Mouse (Mus musculus): ENCODE results near the gene Stk10. TPM values are rescaled to one million over a fixed set of nuclear protein-coding genes. Genes with fewer than 3 reads are reported as not detected.

The Stk10 gene
- polyA plus RNA-seq, 1 experiment from 2014 or later = 3.6 TPM

DNA sequence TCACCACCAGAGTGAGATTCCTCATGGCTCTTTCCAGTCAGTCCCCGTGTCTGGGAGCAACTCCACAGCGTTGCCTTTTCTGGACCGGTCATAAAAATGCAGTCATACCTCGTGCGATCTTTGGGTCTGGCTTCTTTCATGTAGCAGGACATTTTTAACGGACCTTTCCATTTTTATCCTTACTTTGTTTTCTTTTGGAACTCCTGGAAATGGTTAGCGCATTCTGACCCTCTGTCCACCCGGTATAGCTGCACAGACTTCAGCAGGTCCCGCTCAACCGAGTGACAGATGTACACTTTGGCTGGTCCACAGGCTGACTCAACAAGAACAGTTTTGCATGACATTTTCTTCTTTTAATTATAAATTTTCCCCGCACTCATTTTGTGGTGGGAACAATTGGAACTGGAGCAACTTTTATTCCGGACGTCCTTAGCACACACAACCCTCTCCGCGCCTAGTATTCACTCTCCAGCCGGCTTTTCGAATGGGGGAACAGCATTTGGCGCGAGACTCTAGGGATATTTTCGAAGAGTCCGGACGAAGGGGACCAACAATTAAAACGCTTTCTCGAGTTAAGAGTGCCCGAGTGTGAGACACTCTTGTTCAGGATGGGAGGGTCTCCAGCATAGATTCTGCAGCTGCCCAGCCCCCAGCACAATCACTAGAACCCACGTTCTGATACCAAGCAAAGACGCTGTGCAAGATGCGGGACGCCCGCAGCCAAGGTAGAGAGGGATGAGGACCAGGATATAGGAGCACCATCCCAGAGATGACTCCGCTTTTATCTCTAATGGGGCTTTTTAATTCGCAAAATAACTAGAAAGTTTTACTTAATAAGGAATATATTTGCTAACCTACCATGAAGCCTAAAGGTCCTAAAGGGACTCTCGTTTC is 987 bp upstream of the Stk10 start, which contains the start of gene Efcab9:
Efcab9 (minus strand) TSS at position 211 of the 894 bp plus-strand sequence.
- Histone ChIP-seq H3K27ac (peak within 1 kb of the TSS; percentile 51; the same call in 1 of the 2 replicates), H3K4me1 (replicated peaks) (peaks cover 17% of the 10 kb centered on the region), H3K27me3 (replicated peaks) (no peaks in the 10 kb centered on the region), H3K4me2 (replicated peaks) (peak within 1 kb of the TSS; percentile 99), H3K9ac (peak within 1 kb of the TSS; percentile 61), H3K4me3 (replicated peaks) (peak within 1 kb of the TSS; percentile 63), H3K36me3 (no peaks in the 10 kb centered on the region), H3K9me3 (no peaks in the 10 kb centered on the region)
- WGBS = 2% methylated on average over 33 of the region's 33 CpGs
- peak; percentile 9; the same call in 1 of the 2 replicates for ATAC-seq

GRCm38 (mm10) chr11:32533482-32534261 is 567 bp downstream of the Stk10 start:
- peak; percentile 55 for ATAC-seq
- Histone ChIP-seq H3K4me2 (replicated peaks) (peak overlapping the region; percentile 99), H3K4me1 (replicated peaks) (peaks cover 22% of the 10 kb centered on the region), H3K36me3 (no peaks in the 10 kb centered on the region), H3K4me3 (replicated peaks) (peak overlapping the region; percentile 63), H3K9me3 (no peaks in the 10 kb centered on the region), H3K27ac (0 out of 2 replicates have a peak overlapping the region, but pooled peaks have one; percentile 17), H3K9ac (peak overlapping the region; percentile 61), H3K27me3 (replicated peaks) (no peaks in the 10 kb centered on the region)
- under 1% methylated on average over 24 of the region's 24 CpGs for WGBS

DNA sequence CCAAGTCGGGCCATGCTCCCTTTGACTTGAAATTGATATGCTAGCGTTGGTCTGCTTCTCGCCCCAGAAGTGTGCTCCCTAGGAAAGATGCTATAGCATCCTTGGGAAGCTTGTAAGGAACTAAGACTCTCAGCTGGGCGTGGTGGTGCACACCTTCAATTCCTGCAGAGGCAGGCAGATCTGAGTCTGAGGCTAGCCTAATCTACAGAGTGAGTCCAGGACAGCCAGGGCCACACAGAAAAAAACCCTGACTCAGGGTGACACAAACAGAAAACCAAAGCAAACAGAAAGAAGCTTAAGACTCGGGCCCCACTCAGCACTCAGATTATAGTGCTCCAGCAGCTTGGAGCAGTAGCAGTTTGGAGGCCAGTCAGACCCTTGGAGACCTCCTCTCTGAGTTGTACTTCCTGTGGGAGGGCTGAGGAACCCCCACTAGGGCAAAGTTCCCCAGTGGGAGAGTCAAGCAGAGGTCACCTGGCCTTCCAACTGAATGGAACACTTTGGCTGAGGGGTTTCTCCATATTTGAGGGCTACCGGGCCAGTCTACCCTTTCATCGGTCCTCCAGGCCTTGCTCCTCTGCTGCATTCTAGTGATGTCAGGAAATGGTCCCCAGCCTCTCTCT is 1.5 kb downstream of the Stk10 start:
- WGBS = 74% methylated on average over 7 of the region's 7 CpGs
- ATAC-seq = no peak
- Histone ChIP-seq H3K4me1 (replicated peaks) (peaks cover 31% of the 10 kb centered on the region), H3K9me3 (no peaks in the 10 kb centered on the region), H3K27ac (no peak overlapping the region), H3K36me3 (no peaks in the 10 kb centered on the region), H3K27me3 (replicated peaks) (no peaks in the 10 kb centered on the region), H3K9ac (no peak overlapping the region), H3K4me2 (replicated peaks) (peak overlapping the region; percentile 99), H3K4me3 (replicated peaks) (peak overlapping the region; percentile 63; the same call in 1 of the 2 replicates)

DNA sequence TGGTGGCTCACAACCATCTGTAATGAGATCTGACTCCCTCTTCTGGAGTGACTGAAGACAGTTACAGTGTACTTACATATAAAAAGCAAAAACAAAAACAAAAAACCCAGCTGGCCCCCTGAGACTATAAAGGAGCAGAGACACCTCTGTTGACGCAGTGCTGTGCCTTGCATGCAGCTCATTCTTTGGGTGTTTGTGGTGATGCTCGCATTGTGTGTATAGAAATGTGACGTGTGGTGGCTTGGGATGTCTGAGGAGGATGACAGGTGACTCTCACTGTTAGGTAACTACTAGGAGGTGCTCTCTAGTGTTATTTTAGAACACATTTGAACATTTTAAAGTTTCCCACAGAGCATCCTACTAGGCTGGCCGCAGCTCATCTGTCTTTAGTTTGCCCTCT is 2.5 kb downstream of the Stk10 start:
- H3K4me1 ChIP-seq (replicated peaks) = peaks cover 34% of the 10 kb centered on the region
- no peak overlapping the region for H3K4me2 ChIP-seq (replicated peaks)
- no peaks in the 10 kb centered on the region for H3K9me3 ChIP-seq
- H3K27me3 ChIP-seq (replicated peaks) = no peaks in the 10 kb centered on the region
- H3K9ac ChIP-seq = no peak overlapping the region
- H3K36me3 ChIP-seq = no peaks in the 10 kb centered on the region
- H3K27ac ChIP-seq = no peak overlapping the region
- WGBS = 90% methylated on average over 4 of the region's 4 CpGs
- H3K4me3 ChIP-seq (replicated peaks) = no peak overlapping the region
- ATAC-seq = no peak

DNA sequence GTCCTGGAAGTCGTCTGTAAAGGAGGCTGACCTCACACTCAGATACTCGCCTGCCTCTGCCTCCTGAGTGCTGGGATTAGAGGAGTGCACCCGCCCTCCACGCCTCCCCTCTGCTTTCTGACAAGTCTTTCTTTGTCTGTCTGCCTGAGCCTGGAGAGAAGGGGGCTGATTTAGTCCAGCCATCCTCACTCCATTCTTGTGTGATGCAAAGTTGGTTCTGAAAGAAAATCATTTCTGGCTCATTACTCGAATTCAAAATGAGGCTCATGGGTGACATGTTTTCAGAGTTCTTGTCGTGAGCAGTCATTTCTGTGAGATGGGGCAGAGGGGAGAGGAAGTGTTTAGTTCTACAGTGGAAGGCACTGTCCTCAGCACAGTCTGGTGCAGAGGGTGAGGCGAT is 3.8 kb downstream of the Stk10 start:
- Histone ChIP-seq H3K27me3 (replicated peaks) (no peaks in the 10 kb centered on the region), H3K27ac (no peak overlapping the region), H3K9ac (no peak overlapping the region), H3K4me2 (replicated peaks) (no peak overlapping the region), H3K4me3 (replicated peaks) (no peak overlapping the region), H3K36me3 (no peaks in the 10 kb centered on the region), H3K4me1 (replicated peaks) (peaks cover 34% of the 10 kb centered on the region), H3K9me3 (no peaks in the 10 kb centered on the region)
- no peak for ATAC-seq
- WGBS = 58% methylated on average over 7 of the region's 7 CpGs

GRCm38 (mm10) chr11:32538435-32538834 is 5.3 kb downstream of the Stk10 start:
- Histone ChIP-seq H3K9me3 (no peaks in the 10 kb centered on the region), H3K4me3 (replicated peaks) (no peak overlapping the region), H3K27me3 (replicated peaks) (no peaks in the 10 kb centered on the region), H3K27ac (peak overlapping the region; percentile 51), H3K36me3 (no peaks in the 10 kb centered on the region), H3K9ac (no peak overlapping the region), H3K4me1 (replicated peaks) (peaks cover 39% of the 10 kb centered on the region), H3K4me2 (replicated peaks) (no peak overlapping the region)
- 72% methylated on average over 6 of the region's 6 CpGs for WGBS
- no peak for ATAC-seq

- WGBS = 80% methylated on average over 4 of the region's 4 CpGs
- ATAC-seq = no peak
- H3K27ac ChIP-seq = no peak overlapping the region
Observed at GRCm38 (mm10) chr11:32538846-32539245, 5.7 kb downstream of the Stk10 start.

GRCm38 (mm10) chr11:32539717-32540116 is 6.6 kb downstream of the Stk10 start:
- WGBS = 65% methylated on average over 7 of the region's 7 CpGs
- Histone ChIP-seq H3K36me3 (no peaks in the 10 kb centered on the region), H3K27me3 (replicated peaks) (no peaks in the 10 kb centered on the region), H3K9ac (no peak overlapping the region), H3K4me3 (replicated peaks) (no peak overlapping the region), H3K9me3 (no peaks in the 10 kb centered on the region), H3K27ac (no peak overlapping the region), H3K4me1 (replicated peaks) (peaks cover 26% of the 10 kb centered on the region), H3K4me2 (replicated peaks) (no peak overlapping the region)
- no peak for ATAC-seq

More at GRCm38 (mm10) chr11:32538846-32539245, 5.7 kb downstream of the Stk10 start:
- H3K9ac ChIP-seq = no peak overlapping the region
- no peaks in the 10 kb centered on the region for H3K27me3 ChIP-seq (replicated peaks)
- H3K9me3 ChIP-seq = no peaks in the 10 kb centered on the region
- no peak overlapping the region for H3K4me3 ChIP-seq (replicated peaks)
- H3K4me2 ChIP-seq (replicated peaks) = no peak overlapping the region
- H3K36me3 ChIP-seq = no peaks in the 10 kb centered on the region
- peaks cover 35% of the 10 kb centered on the region for H3K4me1 ChIP-seq (replicated peaks)

DNA sequence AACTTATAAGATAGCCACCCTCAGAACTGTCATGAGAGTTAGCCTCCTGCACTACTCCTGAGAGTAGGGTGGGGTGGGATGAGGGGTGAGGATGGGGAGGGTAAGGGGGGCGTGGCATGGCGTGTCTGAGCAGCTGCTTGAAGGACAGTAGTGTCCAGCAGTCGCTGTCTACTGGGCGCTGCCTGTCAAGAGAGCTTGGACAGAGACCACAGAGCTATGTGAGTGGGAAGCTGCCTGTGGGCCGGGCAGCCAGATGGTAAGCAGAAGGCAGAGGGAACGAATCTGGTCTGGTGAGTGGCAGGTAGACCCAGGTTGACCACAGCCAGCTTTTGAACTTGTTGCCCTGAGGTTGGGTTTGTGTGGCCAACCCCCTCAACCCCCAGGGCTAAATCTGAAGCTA is 7.4 kb downstream of the Stk10 start:
- WGBS = 70% methylated on average over 6 of the region's 6 CpGs
- H3K27me3 ChIP-seq (replicated peaks) = no peaks in the 10 kb centered on the region
- no peaks in the 10 kb centered on the region for H3K36me3 ChIP-seq
- no peak overlapping the region for H3K9ac ChIP-seq
- H3K27ac ChIP-seq = no peak overlapping the region
- ATAC-seq = no peak
- H3K4me3 ChIP-seq (replicated peaks) = no peak overlapping the region
- H3K4me2 ChIP-seq (replicated peaks) = no peak overlapping the region
- peaks cover 24% of the 10 kb centered on the region for H3K4me1 ChIP-seq (replicated peaks)
- no peaks in the 10 kb centered on the region for H3K9me3 ChIP-seq

- H3K9ac ChIP-seq = no peak overlapping the region
- WGBS = 92% methylated on average over 4 of the region's 4 CpGs
- no peaks in the 10 kb centered on the region for H3K9me3 ChIP-seq
- ATAC-seq = no peak
- no peaks in the 10 kb centered on the region for H3K27me3 ChIP-seq (replicated peaks)
- H3K27ac ChIP-seq = 0 out of 2 replicates have a peak overlapping the region, but pooled peaks have one; percentile 37
- peaks cover 24% of the 10 kb centered on the region for H3K4me1 ChIP-seq (replicated peaks)
- H3K4me2 ChIP-seq (replicated peaks) = no peak overlapping the region
- no peak overlapping the region for H3K4me3 ChIP-seq (replicated peaks)
- H3K36me3 ChIP-seq = no peaks in the 10 kb centered on the region
Observed at GRCm38 (mm10) chr11:32542181-32542580, 9.1 kb downstream of the Stk10 start.

- H3K4me1 ChIP-seq (replicated peaks) = peaks cover 24% of the 10 kb centered on the region
- no peaks in the 10 kb centered on the region for H3K9me3 ChIP-seq
- H3K4me3 ChIP-seq (replicated peaks) = no peak overlapping the region
- H3K4me2 ChIP-seq (replicated peaks) = no peak overlapping the region
- WGBS = 44% methylated on average over 3 of the region's 3 CpGs
- H3K36me3 ChIP-seq = no peaks in the 10 kb centered on the region
- H3K9ac ChIP-seq = no peak overlapping the region
- H3K27me3 ChIP-seq (replicated peaks) = no peaks in the 10 kb centered on the region
- ATAC-seq = peak; percentile 76
- H3K27ac ChIP-seq = peak overlapping the region; percentile 64
Observed at GRCm38 (mm10) chr11:32542687-32543411, 9.7 kb downstream of the Stk10 start.
